Mouse (Mus musculus) stomach, embryonic 15.5 days (tissue): ENCODE data around the gene Clint1. TPM values are rescaled to one million over a fixed set of nuclear protein-coding genes. Genes with fewer than 3 reads are reported as not detected.

Experiments used
- ATAC-seq: fragments of 200-750 bp; cut with Nextera tagmentation; 2 replicates; pipeline ENCODE4 v1.8.0; 2017; ENCODE audit warnings: low read depth, moderate number of reproducible peaks, moderate TSS enrichment; ENCODE audit not compliant: insufficient read depth, low FRiP score
- H3K27ac ChIP-seq: fragments of 300-500 bp; sonication (generic); 2 replicates; pipeline ENCODE4 v1.5.1; 2015; ENCODE audit warnings: mild to moderate bottlenecking, inconsistent platforms
- H3K27me3 ChIP-seq: fragments of 300-500 bp; sonication (generic); replicated peaks from 2 replicates; pipeline ENCODE4 v1.6.1; 2015; ENCODE audit warnings: inconsistent platforms
- H3K36me3 ChIP-seq: fragments of 300-500 bp; sonication (generic); 2 replicates; pipeline ENCODE4 v1.6.1; 2015; ENCODE audit warnings: inconsistent platforms
- H3K4me1 ChIP-seq: fragments of 300-500 bp; sonication (generic); 2 replicates; pipeline ENCODE4 v1.6.1; 2015; ENCODE audit warnings: inconsistent platforms
- H3K4me2 ChIP-seq: fragments of 300-500 bp; sonication (generic); 2 replicates; pipeline ENCODE4 v1.6.1; 2015; ENCODE audit warnings: mild to moderate bottlenecking, inconsistent platforms
- H3K4me3 ChIP-seq: fragments of 300-500 bp; sonication (generic); replicated peaks from 2 replicates; pipeline ENCODE4 v1.5.1; 2015; ENCODE audit warnings: inconsistent platforms
- H3K9ac ChIP-seq: fragments of 300-500 bp; sonication (generic); 2 replicates; pipeline ENCODE4 v1.6.1; 2015; ENCODE audit warnings: inconsistent platforms
- H3K9me3 ChIP-seq: fragments of 300-500 bp; sonication (generic); 2 replicates; pipeline ENCODE4 v1.6.1; 2016; ENCODE audit warnings: inconsistent platforms
- WGBS: fragments of 180-500 bp; shearing (Covaris S2); methylation state at CpG from one replicate; pipeline ENCODE4 v1.1.7; 2015; 5-methylcytosine and 5-hydroxymethylcytosine counted together
- polyA plus RNA-seq: library from polyadenylated mRNA; unstranded; fragments of >200 nt; fragmentation: Nextera tagmentation; extraction: Ambion mirVana; gene quantifications from 2 replicates; pipeline ENCODE4 v1.2.1, GENCODE M21; 2015

Clint1 gene
- polyA plus RNA-seq, result 82.8 and 86.4 TPM in 2 replicates

- H3K27ac ChIP-seq, result peak within 1 kb of the TSS; percentile 84
- H3K4me3 ChIP-seq, result peak within 1 kb of the TSS; percentile 99
- peak within 1 kb of the TSS; percentile 89 for H3K9ac ChIP-seq
- peak; percentile 89 for ATAC-seq
- H3K4me1 ChIP-seq, result peaks cover 32% of the 10 kb centered on the region
- H3K4me2 ChIP-seq, result peak within 1 kb of the TSS; percentile 73
- H3K9me3 ChIP-seq, result no peaks in the 10 kb centered on the region
- H3K27me3 ChIP-seq, result no peaks in the 10 kb centered on the region
- WGBS, result under 1% methylated on average over 55 of the region's 57 CpGs
- no peaks in the 10 kb centered on the region for H3K36me3 ChIP-seq
Observed at GRCm38 (mm10) chr11:45851516-45852123, at the start of gene Clint1. Gene Clint1 (plus strand): TSS chr11:45852051.

- peaks cover 6% of the 10 kb centered on the region; the same call in 1 of the 2 replicates for H3K4me1 ChIP-seq
- 80% methylated on average over 4 of the region's 4 CpGs for WGBS
- no peak for ATAC-seq
- H3K9me3 ChIP-seq, result no peaks in the 10 kb centered on the region
- H3K36me3 ChIP-seq, result no peaks in the 10 kb centered on the region
- H3K27me3 ChIP-seq, result no peaks in the 10 kb centered on the region
- H3K9ac ChIP-seq, result no peak overlapping the region
- no peak overlapping the region for H3K4me2 ChIP-seq
- no peak overlapping the region for H3K27ac ChIP-seq
- no peak overlapping the region for H3K4me3 ChIP-seq
Observed at GRCm38 (mm10) chr11:45804068-45804467, 47.8 kb upstream of the Clint1 start.

DNA sequence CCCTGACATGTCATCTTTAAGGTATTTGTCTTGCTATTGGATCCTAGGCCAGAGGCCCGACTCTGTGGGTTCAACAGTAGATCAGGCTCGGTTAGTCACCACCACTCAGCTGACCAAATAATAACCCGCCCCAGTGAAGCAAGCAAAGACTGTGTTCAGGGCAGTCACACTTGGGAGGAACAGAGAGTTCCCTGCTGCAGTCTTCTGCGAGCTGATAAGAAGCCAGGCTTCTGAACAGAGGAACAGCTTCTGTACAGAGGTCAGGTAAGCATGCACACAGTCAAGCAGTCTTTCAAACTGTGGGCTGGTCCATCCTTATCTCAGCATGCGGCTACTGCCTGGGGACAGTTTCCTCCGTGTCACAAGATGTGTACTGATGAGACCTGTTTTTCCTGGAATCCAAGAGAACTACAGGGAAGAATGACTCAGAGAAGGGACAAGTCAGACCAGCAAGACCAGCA, 46.5 kb upstream of the Clint1 start:
- Histone ChIP-seq H3K36me3 (no peaks in the 10 kb centered on the region), H3K4me2 (no peak overlapping the region), H3K4me3 (no peak overlapping the region), H3K4me1 (no peaks in the 10 kb centered on the region), H3K9me3 (no peaks in the 10 kb centered on the region), H3K9ac (no peak overlapping the region), H3K27me3 (no peaks in the 10 kb centered on the region), H3K27ac (peak overlapping the region; percentile 10; the same call in 1 of the 2 replicates)
- 49% methylated on average over 6 of the region's 6 CpGs for WGBS
- ATAC-seq, result peak; percentile 97

DNA sequence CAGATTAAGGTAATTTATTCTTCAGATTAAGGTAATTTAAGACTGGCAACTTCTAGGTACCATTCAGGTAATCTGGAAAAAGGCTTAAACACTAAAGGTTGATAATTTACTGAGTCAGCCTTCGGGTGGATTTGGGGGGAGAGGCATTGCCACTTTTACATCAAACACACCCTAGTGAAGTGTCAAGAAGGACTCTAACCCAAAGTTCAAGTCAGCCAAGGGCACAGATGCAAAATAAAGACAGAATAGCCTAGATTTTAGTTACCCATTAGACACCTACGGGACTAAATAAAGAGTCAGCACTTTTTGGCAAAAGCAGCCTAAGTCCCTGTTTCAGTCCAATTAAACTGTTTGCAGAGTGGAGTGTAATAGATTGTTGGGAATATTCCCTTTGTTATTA, 46.0 kb upstream of the Clint1 start:
- ATAC-seq, result no peak
- 65% methylated on average over 2 of the region's 2 CpGs for WGBS
- Histone ChIP-seq H3K9ac (no peak overlapping the region), H3K4me1 (no peaks in the 10 kb centered on the region), H3K27ac (peak overlapping the region; percentile 10; the same call in 1 of the 2 replicates), H3K4me3 (no peak overlapping the region), H3K27me3 (no peaks in the 10 kb centered on the region), H3K36me3 (no peaks in the 10 kb centered on the region), H3K9me3 (no peaks in the 10 kb centered on the region), H3K4me2 (no peak overlapping the region)

DNA sequence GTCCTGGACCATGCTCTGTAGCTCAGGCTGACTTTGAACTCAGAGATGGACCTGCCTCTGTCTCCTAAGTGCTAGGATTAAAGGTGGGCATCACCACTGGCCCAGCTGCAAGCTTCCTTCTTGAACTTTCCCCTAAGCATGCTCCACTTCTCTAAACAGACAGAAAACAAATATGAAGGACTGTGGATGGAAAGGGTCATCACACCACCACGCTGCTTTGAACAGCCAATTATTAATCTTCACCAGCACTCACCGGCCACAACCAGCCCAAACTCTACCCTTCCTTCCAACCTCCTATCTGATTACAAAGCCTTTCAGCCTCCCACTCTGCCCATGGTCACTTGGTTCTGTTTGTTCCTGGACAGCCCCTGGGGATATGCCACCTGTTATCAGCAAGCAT, 45.6 kb upstream of the Clint1 start:
- peak overlapping the region; percentile 10; the same call in 1 of the 2 replicates for H3K27ac ChIP-seq
- 58% methylated on average over 2 of the region's 2 CpGs for WGBS
- ATAC-seq, result no peak

GRCm38 (mm10) chr11:45806809-45807208, 45.0 kb upstream of the Clint1 start:
- Histone ChIP-seq H3K4me1 (no peaks in the 10 kb centered on the region), H3K4me3 (no peak overlapping the region), H3K9ac (no peak overlapping the region), H3K36me3 (no peaks in the 10 kb centered on the region), H3K27ac (no peak overlapping the region), H3K9me3 (no peaks in the 10 kb centered on the region), H3K27me3 (no peaks in the 10 kb centered on the region), H3K4me2 (no peak overlapping the region)
- ATAC-seq, result no peak
- 86% methylated on average over 3 of the region's 3 CpGs for WGBS

More for the DNA sequence above, 45.6 kb upstream of the Clint1 start:
- H3K4me1 ChIP-seq, result no peaks in the 10 kb centered on the region
- H3K9ac ChIP-seq, result no peak overlapping the region
- no peaks in the 10 kb centered on the region for H3K36me3 ChIP-seq
- no peak overlapping the region for H3K4me2 ChIP-seq
- no peaks in the 10 kb centered on the region for H3K9me3 ChIP-seq
- no peaks in the 10 kb centered on the region for H3K27me3 ChIP-seq
- H3K4me3 ChIP-seq, result no peak overlapping the region

DNA sequence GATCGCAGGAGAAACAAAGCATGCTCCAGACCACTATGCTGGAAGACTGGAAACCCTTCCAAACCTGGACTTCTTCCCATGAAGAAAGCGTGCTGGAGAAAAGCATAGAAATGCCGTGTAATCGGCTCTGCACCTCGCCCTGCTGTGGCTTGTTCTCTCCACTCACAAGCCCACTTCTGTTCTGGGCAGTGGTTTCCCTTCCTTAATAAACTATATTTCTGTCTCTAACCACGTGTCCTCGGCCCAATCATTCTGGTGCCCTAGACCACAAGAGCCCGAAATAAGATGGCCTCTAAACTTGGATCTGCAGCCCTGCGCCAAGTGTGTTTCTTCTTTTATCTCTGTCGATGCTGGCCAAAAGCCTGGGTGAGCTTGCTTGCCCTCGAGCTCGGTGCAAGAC, 44.0 kb upstream of the Clint1 start:
- H3K4me3 ChIP-seq, result no peak overlapping the region
- no peaks in the 10 kb centered on the region for H3K9me3 ChIP-seq
- no peak overlapping the region for H3K27ac ChIP-seq
- no peak for ATAC-seq
- no peaks in the 10 kb centered on the region for H3K36me3 ChIP-seq
- 82% methylated on average over 12 of the region's 12 CpGs for WGBS
- H3K9ac ChIP-seq, result no peak overlapping the region
- no peaks in the 10 kb centered on the region for H3K27me3 ChIP-seq
- H3K4me2 ChIP-seq, result no peak overlapping the region
- H3K4me1 ChIP-seq, result no peaks in the 10 kb centered on the region

DNA sequence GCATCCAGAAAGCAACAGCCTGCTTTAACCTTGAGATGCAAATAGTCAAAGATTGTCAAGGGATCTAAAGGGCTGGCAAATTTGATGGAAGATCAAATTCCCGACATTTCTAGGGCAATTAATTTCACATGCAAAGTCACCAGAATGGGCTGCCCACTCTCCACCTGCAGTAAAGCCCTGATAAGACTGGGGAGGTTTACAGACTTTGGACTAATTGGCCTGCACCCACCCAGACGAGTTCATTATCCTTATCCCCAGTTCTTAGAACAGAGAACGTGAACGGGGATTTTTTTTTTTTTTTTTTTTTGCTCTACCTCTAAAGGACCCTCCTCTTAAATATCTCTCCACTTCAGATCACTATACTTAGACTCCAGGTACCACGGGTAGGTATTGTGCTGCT, 42.4 kb upstream of the Clint1 start:
- H3K27ac ChIP-seq, result no peak overlapping the region
- WGBS, result 54% methylated on average over 5 of the region's 5 CpGs
- no peak for ATAC-seq
- no peak overlapping the region for H3K4me2 ChIP-seq
- H3K9me3 ChIP-seq, result no peaks in the 10 kb centered on the region
- no peak overlapping the region for H3K9ac ChIP-seq
- no peaks in the 10 kb centered on the region for H3K36me3 ChIP-seq
- H3K4me1 ChIP-seq, result no peaks in the 10 kb centered on the region
- H3K4me3 ChIP-seq, result no peak overlapping the region
- no peaks in the 10 kb centered on the region for H3K27me3 ChIP-seq

- no peaks in the 10 kb centered on the region for H3K27me3 ChIP-seq
- H3K27ac ChIP-seq, result 0 out of 2 replicates have a peak overlapping the region, but pooled peaks have one; percentile 3
- no peak overlapping the region for H3K9ac ChIP-seq
- H3K36me3 ChIP-seq, result no peaks in the 10 kb centered on the region
- no peak for ATAC-seq
- no peaks in the 10 kb centered on the region for H3K9me3 ChIP-seq
- H3K4me3 ChIP-seq, result no peak overlapping the region
- no peaks in the 10 kb centered on the region for H3K4me1 ChIP-seq
- H3K4me2 ChIP-seq, result no peak overlapping the region
- WGBS, result 71% methylated on average over 6 of the region's 6 CpGs
Observed at GRCm38 (mm10) chr11:45810056-45810455, 41.8 kb upstream of the Clint1 start.

DNA sequence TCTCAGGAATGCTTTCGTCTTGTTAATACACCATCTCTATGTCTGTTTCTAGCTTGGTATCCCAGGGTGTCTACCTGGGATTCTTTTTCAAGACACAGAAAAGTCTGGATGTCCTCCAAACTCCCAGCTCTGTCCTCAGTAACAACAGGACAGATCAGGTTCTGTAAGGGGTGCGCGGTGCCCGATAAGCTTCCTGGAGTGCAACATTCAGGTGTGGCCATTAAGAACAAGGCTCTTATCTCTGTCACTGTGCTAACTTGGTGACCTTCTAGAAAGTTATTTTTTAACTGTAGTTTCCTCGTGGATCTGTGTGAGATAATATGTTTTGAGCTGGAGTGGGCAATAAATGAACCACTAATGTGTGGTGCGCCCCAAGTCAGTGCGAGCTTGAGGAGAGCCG, 41.0 kb upstream of the Clint1 start:
- ATAC-seq, result peak; percentile 90
- H3K36me3 ChIP-seq, result no peaks in the 10 kb centered on the region
- H3K9ac ChIP-seq, result no peak overlapping the region
- no peaks in the 10 kb centered on the region for H3K27me3 ChIP-seq
- no peak overlapping the region for H3K4me3 ChIP-seq
- H3K4me2 ChIP-seq, result no peak overlapping the region
- H3K4me1 ChIP-seq, result no peaks in the 10 kb centered on the region
- 73% methylated on average over 8 of the region's 8 CpGs for WGBS
- no peaks in the 10 kb centered on the region for H3K9me3 ChIP-seq
- H3K27ac ChIP-seq, result peak overlapping the region; percentile 16

DNA sequence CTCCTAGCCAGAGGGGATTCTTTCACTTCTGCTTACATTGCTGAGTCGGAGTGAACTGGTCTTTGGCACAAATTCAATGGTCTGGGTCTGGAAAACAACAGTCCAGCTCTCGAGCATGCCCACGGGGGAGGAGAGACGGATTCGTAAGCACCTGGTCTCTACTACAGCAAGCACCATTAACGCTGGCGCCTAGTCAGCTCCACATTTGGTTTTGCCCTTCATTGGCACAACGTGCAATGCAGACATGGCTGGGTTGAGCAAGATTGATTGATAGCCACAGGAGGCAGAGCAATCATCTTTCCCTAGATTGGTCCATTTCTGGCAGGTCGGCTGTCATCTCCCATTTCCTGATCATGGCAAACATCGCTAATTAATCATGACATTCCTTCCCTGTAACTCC, 36.2 kb upstream of the Clint1 start:
- Histone ChIP-seq H3K9me3 (no peaks in the 10 kb centered on the region), H3K36me3 (no peaks in the 10 kb centered on the region), H3K4me1 (no peaks in the 10 kb centered on the region), H3K4me3 (no peak overlapping the region), H3K27ac (no peak overlapping the region), H3K9ac (no peak overlapping the region), H3K27me3 (no peaks in the 10 kb centered on the region), H3K4me2 (no peak overlapping the region)
- no peak for ATAC-seq
- WGBS, result 76% methylated on average over 10 of the region's 10 CpGs

- no peaks in the 10 kb centered on the region for H3K9me3 ChIP-seq
- WGBS, result 37% methylated on average over 1 of the region's 1 CpGs
- no peaks in the 10 kb centered on the region for H3K36me3 ChIP-seq
- no peak overlapping the region for H3K4me3 ChIP-seq
- no peak overlapping the region for H3K4me2 ChIP-seq
- H3K27me3 ChIP-seq, result no peaks in the 10 kb centered on the region
- H3K4me1 ChIP-seq, result no peaks in the 10 kb centered on the region
- no peak for ATAC-seq
- no peak overlapping the region for H3K27ac ChIP-seq
- no peak overlapping the region for H3K9ac ChIP-seq
Observed at GRCm38 (mm10) chr11:45816712-45817111, 35.1 kb upstream of the Clint1 start.

DNA sequence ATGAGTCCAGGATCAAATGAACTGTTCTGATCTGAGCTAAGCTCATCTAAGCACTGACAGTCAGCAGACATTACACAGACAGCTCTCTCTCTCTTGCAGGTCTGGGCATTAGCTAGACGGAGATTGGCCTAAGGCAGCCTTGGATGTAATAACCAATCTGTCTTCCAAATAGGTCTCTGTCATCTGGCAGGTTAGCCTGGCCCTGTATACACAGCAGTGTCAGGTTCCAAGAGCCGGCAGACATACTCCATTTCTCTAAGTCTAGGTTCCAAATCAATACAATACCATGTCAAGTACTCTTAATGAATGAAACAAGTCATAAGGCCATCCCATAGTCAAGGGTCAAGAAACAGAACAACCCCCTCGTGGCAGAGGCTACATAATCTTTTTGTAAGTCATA, 33.9 kb upstream of the Clint1 start:
- no peaks in the 10 kb centered on the region for H3K9me3 ChIP-seq
- no peaks in the 10 kb centered on the region for H3K36me3 ChIP-seq
- no peak overlapping the region for H3K4me2 ChIP-seq
- no peak overlapping the region for H3K9ac ChIP-seq
- ATAC-seq, result no peak
- WGBS, result 20% methylated on average over 3 of the region's 3 CpGs
- H3K27me3 ChIP-seq, result no peaks in the 10 kb centered on the region
- no peaks in the 10 kb centered on the region for H3K4me1 ChIP-seq
- H3K27ac ChIP-seq, result no peak overlapping the region
- H3K4me3 ChIP-seq, result no peak overlapping the region
